Mouse (Mus musculus): ENCODE results near the gene Irf2bpl.

The Irf2bpl gene

DNA sequence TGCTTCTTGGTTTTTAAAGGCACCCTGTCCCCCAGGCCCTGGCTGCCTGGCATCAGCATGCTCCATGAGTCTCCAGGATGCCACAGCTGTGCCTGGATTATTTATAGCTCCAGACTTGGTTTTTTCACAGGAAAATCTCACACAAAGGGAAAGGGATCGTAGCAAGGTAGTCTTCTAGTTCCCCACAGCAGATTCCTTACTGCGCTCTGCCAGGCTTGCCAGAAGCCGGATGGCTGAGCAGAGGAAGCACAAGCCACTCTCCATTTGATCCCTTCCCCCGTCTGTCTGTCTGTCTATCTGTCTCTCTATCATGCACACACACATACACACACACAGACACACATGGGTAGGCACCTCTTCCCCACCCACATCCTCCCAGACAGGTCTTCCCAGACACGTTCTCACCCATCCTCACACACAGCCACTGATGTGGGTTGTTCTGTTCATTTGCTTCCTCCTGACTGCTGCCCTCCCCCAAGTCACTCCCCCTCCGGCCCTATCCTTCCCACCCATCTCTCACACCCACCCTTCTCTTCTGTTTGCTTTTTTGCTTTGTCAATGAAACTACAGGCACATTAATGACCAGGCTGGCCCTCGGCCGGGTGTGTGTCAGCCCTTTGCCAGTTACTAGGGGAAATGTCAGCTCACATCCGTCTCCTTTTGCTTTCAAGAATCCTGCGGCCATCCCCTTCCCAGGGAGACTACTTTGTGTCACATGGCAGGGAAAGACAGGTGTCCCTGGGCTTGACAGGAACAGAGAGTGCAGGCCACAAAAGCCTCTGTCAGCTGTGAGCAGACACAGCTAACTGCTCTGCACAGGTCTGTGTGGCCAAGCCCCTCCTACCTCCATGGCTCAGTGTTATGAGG is 24.4 kb downstream of the Irf2bpl start:
- DNase-seq (ENCODE audit: low read depth), result peak; percentile 68

DNA sequence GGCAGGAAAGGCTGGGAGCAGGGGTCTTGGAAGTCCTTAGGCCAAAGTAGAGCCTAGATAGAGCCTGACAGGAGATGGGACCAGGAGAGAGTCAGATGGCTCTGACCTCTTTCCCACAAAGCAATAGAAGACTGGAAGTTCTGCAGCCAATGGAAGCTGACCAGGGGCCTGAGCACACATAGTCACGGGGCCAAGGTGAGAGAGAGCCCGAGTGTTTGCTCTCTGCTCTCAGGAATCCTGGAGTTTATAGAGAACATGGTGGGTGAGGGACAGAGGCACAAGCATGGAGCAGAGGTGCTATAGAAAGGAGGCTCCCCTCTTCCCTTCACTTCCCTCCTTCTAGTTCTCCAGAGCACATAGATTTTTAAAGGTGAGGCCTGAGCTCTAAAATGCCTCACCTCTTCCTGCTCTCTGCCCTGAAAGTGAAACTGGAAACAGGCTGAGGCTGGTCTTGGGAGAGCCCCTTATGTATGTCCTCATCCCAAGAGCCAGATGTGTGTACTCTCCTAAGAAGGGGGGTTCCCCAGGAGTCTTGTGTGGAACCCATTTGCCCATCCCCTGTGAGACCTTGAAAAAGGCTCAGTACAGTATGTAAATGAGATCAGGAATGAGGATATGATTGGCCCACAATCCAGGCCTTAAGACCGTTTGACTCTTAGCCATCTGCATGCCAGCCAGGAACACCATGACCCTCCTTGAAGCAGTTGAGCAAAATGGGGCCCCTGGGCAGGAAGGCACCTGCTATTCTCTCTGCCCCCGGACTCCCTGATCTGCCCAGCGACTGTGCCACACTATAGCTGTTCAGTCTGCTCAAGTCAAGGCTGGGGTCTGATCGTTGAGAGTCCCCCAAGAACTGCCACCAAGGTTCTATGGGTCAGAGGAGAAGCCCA is 25.4 kb downstream of the Irf2bpl start:
- DNase-seq (ENCODE audit: low read depth), result peak; percentile 81

DNA sequence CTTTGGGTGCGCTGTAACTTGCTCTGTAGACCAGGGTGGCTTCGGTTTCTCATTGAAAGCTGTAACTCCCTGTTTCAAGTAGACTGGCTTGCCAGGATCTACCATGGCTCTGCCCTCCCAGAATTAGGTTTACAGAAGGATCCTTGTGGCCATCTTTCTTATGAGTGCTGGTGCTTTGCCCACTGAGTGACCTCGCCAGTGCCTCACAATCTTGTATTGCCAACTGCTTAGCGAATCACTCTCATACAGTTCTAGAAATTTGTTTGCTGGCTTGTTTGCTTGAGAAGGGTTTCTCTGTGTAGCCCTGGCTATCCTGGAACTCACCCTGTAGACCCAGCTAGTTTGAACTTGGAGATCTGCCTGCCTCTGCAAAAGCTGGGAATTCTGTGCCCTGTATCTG is 26.1 kb downstream of the Irf2bpl start:
- no peak for DNase-seq (ENCODE audit: low read depth)

DNA sequence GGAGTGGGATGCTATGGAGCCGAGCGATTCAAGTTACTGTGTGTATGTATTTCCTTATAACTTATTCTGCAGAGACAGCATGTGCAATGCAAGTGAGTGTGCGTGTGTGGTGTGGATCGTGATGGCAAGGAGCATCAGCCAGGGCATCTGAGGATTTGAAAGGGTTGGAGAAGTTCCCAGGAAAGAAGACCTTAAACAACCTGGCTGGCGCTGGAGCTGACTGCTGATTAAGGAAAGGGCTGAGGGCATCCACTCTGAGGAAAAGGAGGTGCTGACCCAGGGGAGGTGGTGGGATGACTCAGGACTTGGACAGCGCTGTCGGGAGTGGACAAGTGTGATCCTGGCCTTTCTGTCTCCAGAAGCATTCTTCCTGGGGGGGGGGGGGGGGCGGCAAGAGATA is 27.3 kb downstream of the Irf2bpl start:
- DNase-seq (ENCODE audit: low read depth), result no peak

DNA sequence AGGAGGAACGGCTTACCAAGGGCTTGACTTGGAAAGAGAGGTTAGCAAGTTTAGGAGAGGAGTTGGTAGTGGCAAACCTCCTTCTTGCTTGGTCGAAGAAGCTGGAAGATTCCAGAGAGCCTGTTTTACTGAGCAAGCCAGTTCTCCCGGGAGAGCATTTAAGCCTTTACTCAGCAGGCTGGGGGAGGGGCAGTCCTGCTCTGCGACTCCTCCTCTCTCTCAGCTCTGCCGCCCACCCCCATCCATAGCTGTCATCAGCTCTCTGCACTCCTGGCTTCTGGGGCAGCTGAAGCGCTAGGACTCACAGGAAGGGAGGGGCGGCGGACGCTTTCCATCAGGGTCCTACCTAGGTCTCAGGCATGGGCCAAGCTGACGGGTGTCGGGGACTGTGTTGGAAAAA is 28.9 kb downstream of the Irf2bpl start:
- DNase-seq (ENCODE audit: low read depth), result no peak

DNA sequence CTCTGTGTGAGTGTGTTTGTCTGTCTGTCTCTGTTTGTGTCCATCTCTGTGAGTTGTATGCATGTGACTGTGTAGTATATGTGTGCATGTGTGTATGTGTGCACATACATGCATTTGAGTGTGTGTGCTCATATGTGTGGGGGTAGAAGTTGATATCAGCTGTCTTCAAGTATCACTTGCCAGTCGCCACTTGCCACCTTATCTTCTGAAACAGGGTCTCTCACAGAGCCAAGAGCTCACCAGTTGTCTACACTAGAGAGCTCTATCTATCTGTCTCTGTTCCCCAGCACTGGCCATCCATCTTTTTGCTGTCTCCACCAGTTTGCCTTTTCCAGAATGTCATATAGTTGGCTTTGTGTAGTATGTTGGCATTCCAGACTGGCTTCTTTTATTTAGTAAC is 31.1 kb downstream of the Irf2bpl start:
- no peak for DNase-seq (ENCODE audit: low read depth)

DNA sequence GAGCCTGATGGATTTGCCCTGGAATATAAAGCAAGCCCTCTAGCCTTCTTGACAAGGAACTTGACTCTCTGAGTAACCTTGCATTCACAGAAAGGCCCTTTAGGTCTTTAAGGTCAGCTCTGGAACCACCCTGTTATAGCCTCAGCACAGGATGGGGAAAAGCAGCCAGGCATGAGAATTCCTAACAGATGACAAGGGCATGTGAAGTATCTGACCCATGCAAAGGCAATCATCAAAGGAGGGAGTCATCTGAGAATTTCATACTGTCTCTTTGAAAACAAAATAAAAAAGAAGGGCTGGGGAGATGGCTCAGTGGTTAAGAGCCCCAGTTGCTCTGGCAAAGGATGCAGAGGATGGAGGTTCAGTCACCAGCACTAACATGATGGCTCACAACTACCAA is 33.3 kb downstream of the Irf2bpl start:
- DNase-seq (ENCODE audit: low read depth), result no peak

DNA sequence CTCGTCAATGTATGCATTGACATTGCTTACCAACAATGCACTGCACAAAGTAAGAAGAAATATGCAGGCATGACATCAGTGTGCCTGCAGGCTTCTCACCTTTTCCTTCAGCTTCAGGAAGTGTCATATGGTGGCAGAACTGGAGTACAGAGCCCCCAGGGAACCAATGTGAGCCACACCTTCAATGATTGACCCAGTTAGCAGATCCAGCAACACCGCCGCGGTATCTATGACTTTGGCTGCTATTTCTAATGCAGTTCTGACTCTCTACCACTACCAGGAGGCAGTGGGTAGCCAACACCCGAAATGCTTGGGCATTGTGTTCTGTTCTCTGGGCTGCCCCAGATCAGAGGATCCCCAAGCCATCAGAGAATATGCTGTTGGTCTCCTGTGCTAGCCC is 33.9 kb downstream of the Irf2bpl start:
- DNase-seq (ENCODE audit: low read depth), result no peak

DNA sequence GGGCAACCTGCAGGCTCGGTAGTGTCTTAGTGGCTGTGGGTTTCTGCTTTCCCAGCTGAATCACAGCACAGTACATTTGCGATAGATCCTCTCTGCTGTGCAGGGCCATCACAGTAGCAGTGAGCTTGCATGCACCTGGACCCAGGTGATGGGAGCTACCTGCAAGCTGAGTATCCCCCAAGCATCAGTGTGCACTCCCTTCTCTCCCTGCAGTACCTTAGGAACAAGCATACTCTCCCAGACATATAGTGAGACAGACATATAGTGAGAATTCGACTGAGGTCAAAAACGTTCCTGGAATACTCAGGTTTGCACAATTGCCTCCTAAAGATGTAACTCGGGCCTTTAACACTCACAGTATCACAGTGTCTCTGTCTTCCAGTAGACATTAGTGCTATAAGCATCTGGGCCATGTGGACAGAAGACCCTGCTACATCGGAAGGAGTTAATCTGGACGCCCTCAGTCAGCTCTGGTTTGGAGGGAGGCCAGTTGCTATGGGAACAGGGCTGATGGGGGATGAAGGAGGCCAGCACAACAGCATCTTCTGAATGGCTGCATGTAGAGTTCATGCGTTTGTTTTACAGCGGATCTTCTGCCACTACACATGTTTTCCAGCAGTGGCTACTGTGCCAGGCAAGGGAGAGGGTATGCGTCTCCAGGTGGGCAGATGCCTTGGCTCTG is 34.5 kb downstream of the Irf2bpl start:
- no peak for DNase-seq (ENCODE audit: low read depth)

DNA sequence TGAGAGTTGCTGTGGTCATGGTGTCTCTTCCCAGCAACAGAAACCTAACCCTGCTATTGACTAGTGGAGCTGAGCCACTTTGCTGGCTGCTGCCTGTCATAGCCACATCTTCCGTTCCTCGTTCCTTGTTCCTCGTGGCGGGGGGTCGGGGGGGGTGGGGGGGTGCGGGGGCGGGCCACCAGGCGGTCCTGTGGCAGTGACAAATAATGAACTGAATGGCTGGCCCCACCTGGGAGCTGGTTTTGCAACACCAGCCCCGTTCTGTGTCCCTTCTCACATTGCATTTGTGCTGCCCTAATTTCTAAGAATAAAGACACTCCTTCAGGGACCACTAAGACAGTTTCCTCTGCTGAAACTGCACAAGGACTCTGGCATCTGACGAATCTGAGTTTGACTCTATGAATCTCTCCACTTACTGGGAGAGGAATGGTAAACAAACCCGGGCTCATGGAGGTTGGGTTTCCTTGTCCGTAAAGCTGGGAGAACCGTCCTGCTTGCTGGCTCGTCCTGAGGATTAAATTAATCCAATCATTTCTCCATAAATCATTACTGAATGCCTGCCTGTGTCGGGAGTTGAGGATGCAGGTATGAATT is 41.6 kb downstream of the Irf2bpl start:
- no peak for DNase-seq (ENCODE audit: low read depth)

DNA sequence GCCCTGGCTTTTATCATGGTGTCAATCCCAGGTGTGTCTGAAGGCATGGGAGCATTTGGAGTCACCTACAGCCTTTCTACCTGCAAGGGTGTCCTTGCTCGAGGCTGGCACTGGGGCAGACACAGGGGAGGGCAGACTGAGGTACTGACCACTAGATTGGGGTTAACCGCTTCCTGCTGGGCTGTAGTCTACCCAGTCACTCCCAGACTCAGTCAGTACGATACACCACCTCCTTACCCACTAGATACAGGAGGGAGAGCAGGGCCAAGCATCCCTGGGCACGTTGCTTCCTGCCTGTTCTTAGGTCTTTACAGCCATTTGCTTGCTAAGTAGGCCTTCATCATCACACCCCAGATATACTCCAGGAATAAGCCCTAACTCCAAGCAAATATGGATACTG is 44.1 kb downstream of the Irf2bpl start:
- peak; percentile 30 for DNase-seq (ENCODE audit: low read depth)

DNA sequence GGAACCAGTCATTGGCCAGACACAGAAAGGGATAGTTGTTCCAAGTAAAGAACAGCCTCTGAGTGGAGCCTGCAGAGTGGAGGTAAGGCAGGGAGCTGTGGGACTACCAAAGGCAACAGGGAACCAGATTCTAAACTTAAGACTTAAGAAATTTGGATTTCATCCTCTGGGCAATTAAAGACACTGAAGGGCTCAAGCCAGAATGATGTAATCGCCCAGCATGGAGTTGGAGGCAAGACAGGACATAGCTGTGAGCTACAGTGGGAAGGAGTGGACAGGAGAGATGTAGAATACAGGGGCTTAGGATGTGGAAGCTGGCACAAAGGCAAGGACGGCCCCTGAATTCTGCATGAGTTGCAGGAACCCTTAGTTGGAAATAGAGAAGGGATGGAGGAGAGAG is 46.4 kb downstream of the Irf2bpl start:
- DNase-seq (ENCODE audit: low read depth), result no peak

DNA sequence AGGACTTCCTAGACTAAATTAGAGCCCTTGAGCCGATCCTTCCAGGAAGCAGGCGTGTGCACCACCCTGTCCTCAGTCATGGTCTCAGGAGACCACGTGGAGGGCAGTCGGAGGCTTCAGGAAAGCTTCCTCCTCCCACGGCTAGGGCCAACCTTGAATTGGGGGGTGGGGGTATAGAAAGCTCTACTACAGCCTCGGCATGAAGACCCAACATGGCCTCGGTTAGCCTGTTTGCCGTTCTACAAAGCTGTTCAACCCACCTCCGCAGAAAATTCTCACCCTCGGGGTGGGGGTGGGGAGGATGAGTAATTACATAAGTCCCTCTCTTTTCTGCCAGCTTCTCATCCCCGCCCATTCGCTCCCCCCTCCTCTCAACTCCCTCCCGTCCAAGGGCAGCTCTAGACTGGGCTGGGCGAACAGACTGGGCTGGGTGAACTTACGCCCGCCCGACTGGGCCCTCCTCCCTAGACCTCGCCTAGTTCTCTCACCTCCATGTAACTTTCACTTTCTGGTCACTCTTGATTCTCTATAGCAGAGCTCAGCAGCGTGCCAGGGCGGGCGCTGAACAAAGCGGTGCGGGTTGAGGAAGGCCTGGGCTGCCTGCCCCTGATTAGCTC is 48.1 kb downstream of the Irf2bpl start:
- peak; percentile 96 for DNase-seq (ENCODE audit: low read depth)

DNA sequence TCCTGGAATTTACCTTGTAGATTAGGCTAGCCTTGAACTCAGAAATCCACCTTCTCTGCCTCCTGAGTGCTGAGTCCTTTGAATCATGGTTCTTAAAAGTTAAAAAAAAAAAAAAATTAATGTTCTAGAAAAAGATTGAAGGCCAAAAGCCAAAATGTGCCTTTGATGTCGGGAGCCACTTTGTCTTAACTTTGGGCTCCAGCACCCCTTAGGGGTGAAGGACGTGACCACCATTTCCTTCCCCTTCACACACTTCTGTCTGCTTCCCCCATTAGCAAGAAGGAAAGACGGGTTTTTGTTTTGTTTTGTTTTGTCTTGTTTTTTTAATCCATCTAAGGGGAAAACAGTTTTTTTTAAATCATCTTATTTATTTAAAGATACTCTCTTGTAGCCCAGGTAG is 48.7 kb downstream of the Irf2bpl start:
- DNase-seq (ENCODE audit: low read depth), result peak; percentile 77

DNA sequence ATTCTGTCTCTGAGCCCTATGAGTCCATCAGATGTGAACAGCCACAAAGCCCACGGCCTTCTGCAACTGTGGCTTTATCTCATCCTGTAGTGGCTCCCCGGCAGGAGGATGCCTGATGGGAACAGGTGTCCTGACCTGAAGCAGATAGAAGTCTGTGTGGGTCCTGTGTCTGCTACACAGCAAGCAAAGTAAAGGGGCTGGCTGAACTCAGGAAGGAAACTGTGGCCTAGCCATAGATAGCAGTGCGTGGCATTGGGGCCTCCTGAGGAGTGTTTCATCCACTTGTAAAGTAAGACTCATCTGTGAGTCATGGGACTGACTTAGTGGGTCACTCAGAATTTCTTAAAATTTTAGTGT is 50.2 kb downstream of the Irf2bpl start:
- peak; percentile 89 for DNase-seq (ENCODE audit: low read depth)

DNA sequence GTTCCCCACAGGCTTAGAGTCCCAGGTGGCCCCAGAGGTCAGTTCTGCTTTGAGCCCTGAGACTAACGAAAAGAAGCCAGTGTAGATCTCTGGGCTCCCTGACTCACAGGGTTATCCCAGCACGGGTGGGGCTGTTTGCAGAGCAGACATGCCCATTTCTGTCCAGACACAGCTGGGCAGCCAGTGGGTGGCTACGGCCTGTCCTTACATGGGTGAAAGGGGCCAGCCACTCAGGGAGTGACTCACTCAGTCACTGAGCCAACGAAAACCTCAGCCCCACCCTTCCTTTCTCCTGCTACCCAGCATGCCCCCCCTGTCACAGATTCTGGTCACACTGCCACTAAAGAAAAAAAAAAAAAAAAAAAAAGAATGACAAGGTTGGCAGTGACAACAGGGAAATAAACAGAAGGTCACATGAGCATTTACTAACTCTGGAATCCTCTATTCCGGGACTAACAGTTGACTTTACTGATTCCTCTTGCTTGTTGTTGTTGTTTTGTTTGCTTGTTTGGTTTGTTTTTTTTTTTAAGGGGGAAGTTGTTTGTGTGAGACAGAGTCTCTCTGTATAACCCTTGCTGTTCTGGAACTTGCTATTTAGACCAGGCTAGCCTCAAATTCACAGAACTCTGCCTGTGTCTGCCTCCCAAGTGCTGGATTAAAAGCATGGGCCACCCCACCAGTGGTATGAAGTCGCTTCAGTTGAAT is 50.7 kb downstream of the Irf2bpl start:
- DNase-seq (ENCODE audit: low read depth), result peak; percentile 92

DNA sequence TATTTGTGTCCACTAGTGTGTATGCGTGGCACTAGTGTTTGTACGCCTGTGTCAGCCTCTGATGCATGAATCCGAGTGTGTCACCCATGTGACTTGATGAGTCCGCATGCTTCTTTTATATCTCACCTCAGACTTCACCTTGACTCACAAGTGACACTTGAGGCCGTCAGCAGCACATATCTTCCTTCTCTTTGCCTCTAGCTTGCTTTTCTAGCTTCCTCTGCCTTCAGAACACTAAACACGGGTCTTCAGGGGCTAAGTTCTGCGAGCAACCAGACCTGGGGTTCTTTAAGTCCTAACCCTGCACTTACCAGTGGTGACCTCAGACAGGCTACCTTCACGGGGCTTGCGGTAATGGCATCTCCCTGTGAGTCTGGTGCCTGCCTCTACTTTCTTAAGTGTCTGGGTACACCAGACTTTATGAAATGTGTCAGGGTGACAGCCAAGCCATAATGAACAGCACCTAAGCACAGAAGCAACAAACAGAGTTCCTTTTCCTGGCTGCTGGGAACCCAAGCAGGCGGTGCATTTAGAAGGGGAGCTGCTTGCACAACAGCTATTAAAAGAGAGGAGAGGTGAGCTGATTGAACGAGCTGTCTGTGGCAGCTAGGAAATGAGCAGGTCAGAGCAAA is 51.9 kb downstream of the Irf2bpl start:
- peak; percentile 80 for DNase-seq (ENCODE audit: low read depth)

DNA sequence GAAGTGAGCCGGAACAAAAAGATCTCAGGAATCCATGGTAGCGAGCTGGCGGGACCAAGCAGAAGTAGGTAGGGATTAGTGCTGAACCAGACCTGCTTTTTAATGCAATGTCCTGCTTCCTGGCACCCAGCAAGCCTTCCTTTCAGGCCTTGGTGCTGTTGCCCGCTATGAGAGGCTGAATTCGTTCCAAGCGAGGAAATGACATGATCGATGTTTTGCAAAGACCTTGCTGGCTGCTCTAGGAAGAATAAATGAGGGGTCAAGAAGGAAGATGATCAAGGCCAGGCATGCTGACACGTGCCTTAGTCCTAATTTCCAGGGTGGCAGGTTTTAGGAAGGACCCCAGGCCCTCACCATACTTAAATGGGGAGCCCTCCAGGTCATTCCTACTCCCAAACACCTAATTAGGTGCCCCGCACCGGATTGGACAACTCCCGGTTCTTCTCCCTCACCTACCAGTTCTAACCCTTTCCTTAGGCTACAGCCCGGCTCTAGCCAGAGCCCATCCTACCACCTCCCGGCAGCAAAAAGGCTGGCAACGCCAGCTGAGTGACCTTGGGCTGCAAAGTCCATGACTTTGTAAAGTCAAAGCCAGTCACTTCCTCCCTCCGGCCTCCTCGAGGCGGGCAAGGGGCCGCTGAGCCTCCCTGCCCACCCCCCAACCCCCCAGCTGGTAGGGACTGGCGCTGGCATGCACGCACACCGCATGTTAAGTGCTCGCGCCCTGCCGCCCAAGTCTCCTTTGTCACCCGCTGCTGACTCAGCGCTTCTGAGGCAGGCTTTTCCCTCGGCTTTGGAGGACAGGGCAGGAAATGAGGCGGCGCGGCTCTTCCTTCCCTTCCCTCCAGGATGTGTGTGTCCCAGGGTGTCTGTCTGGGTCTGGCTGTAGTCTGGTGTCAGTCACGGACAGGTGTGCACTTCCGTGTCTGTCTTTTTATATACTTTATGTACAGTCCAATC is 52.7 kb downstream of the Irf2bpl start:
- DNase-seq (ENCODE audit: low read depth), result peak; percentile 89

Data from induced T-regulatory cell, adult 2 months (primary cell).